In the genomic region with DNA sequence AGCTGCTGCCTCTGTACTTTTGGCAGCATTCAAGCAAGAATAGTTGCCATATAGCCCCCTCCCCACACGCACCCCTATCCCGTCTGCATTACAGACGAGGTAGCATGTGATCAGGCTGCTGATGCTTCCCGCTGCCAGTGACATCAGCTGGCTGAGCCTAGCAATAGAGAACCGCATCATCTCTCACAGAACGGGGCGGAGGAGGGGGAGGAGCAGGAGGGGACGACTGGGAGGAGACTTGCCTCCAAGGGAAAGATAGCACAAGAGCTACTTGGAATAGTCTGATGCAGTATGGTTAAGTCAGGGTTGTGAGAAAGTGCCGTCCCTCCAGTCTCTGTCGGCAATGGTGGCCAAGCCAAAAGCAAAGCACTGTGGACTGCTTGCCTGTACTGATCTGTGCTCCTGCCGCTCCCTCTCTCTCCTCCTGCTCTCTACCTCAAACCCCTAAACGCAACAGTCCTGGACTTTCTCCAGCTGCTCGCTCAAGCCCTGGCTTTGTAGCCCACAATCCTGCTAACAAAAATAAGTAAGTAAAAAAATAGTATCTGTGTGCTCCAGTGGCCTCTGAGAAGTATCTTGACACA, we compare ENCODE assay signal across 8 mouse cellular contexts. TPM values are rescaled to one million over a fixed set of nuclear protein-coding genes. Genes with fewer than 3 reads are reported as not detected.
DNase-seq lines count a peak whose midpoint lies in the region; ATAC-seq and TF ChIP-seq lines count a peak whose summit lies in the region.

No protein-coding gene starts in this region.

- H3K27me3 ChIP-seq in kidney, adult 2 months (replicated peaks; ENCODE audit: control insufficient read depth, insufficient read depth, low read length), result no peaks in the 10 kb centered on the region
- no peaks in the 10 kb centered on the region for H3K27me3 ChIP-seq in lung, postnatal 0 days (replicated peaks; ENCODE audit: insufficient read depth, low read length)

- 11% methylated on average over 13 of the region's 13 CpGs for WGBS in kidney, adult 2 months
- 2% methylated on average over 13 of the region's 13 CpGs for WGBS in lung, postnatal 0 days

- no peak overlapping the region for H3K9ac ChIP-seq in lung, postnatal 0 days (replicated peaks; ENCODE audit: low read depth)

- DNase-seq in kidney, postnatal 10 days, result peak; percentile 45
- DNase-seq in kidney, adult 2 months, result no peak
- peak; percentile 71 for DNase-seq in embryo, embryonic 10.5 days (ENCODE audit: low spot score)
- peak; percentile 44 for DNase-seq in gastrocnemius, postnatal 25 days
- peak; percentile 49 to 54 for DNase-seq in kidney, postnatal 4 days
- DNase-seq in lung, postnatal 0 days (ENCODE audit: low spot score), result peak; percentile 51
- DNase-seq in retina, postnatal 7 days (ENCODE audit: low read depth, low spot score), result peak; percentile 34
- DNase-seq in urinary bladder, postnatal 4 days (ENCODE audit: low spot score in 2 of 2), result no peak

- H3K4me3 ChIP-seq in kidney, adult 2 months (ENCODE audit: insufficient read depth, low read depth, low read length), result no peak overlapping the region
- H3K4me3 ChIP-seq in lung, postnatal 0 days (ENCODE audit: low read depth, low read length), result no peak overlapping the region

- TF ChIP-seq POLR2A in kidney, adult 2 months (IDR thresholded peaks at IDR 0.05; ENCODE audit: low read depth, low read length), result no peak

- peak; percentile 62 for ATAC-seq in lung, postnatal 0 days

- TF ChIP-seq EP300 in lung, postnatal 0 days (IDR thresholded peaks at IDR 0.05), result no peak

- no peaks in the 10 kb centered on the region for H3K9me3 ChIP-seq in lung, postnatal 0 days (ENCODE audit: low read length)

- H3K4me2 ChIP-seq in lung, postnatal 0 days (replicated peaks; ENCODE audit: low read depth, low read length), result no peak overlapping the region

- TF ChIP-seq CTCF in kidney, adult 2 months (conservative IDR thresholded peaks at IDR 0.05; ENCODE audit: insufficient read depth, insufficient read length, low read depth, low read length), result no peak
- no peak for TF ChIP-seq CTCF in lung, postnatal 0 days (IDR thresholded peaks at IDR 0.05)

- no peaks in the 10 kb centered on the region for H3K36me3 ChIP-seq in kidney, adult 2 months (ENCODE audit: control insufficient read depth, insufficient read depth, low read length)
- H3K36me3 ChIP-seq in lung, postnatal 0 days (ENCODE audit: insufficient read depth, low read length), result no peaks in the 10 kb centered on the region

- peaks cover 3% of the 10 kb centered on the region; the same call in 1 of the 2 replicates for H3K4me1 ChIP-seq in kidney, adult 2 months (ENCODE audit: control insufficient read depth, insufficient read depth, low read length)
- H3K4me1 ChIP-seq in lung, postnatal 0 days (ENCODE audit: insufficient read depth, low read depth, low read length), result no peaks in the 10 kb centered on the region

- H3K27ac ChIP-seq in kidney, adult 2 months (ENCODE audit: insufficient read depth, low read depth, low read length), result no peak overlapping the region
- no peak overlapping the region for H3K27ac ChIP-seq in lung, postnatal 0 days (ENCODE audit: low read length)

RNA-seq across cellular contexts. Expression of a gene that starts 27.4 kb away (rescaled TPM):
- 1,243 and 1,376 TPM in 2 replicates for polyA plus RNA-seq in kidney, adult 2 months (2012; rRNA removed)
- 100 to 1,000 TPM; 694 to 707 TPM for total RNA-seq in gastrocnemius, postnatal 25 days (2021)
- polyA plus RNA-seq in lung, postnatal 0 days (2015; fragmentation: Nextera tagmentation; extraction: Ambion mirVana), result 860 and 899 TPM in 2 replicates

Comparison
In these comparisons a context has a peak if more than half of its experiments do, and no peak if none do; other contexts are left out.
1. DNase-seq: peak in kidney, postnatal 10 days (single experiment), embryo, embryonic 10.5 days (single experiment), gastrocnemius, postnatal 25 days (single experiment), kidney, postnatal 4 days (2 of 2), lung, postnatal 0 days (single experiment) and retina, postnatal 7 days (single experiment); none in kidney, adult 2 months (single experiment) and urinary bladder, postnatal 4 days (0 of 2).